Mouse (Mus musculus): ENCODE measurements around the gene Vtcn1.

The Vtcn1 gene

DNA sequence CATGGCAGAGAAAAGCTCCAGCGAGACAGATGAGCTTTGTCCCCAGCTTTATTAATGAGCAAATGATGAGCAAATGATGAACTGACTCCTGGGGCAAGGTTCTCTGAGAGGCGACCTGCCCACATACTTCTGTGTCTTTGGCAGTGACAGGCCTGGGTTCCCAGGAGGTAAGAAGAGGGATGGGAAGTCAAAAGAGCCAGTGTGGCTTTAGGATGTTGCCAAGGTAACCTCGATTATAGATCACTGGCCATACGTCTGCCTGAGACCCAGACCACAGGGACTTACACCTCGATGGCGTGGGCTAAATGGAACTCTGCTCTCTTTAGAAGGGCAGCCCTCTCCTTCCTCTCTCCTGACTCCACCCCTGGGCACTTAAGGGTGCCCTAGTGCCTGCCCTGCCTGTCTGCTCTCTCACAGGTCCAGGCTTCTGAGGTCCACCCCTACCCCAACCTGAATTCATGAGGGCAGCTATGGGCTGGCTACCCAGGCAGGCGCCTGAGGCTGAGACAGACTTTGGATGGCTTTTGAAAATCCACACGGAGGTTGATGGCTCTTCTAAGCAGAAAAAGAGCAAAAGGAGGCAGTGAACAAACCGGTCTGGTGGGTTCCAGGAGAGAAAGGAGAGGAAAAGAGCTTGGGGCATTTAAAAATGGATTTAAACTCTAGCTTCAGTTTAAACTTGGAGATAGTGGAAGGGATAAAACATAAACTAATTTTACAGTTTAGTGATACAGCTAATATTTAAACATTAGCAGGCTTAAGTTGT is 31.0 kb downstream of the Vtcn1 start:
- DNase-seq (ENCODE audit: low spot score) = no peak

DNA sequence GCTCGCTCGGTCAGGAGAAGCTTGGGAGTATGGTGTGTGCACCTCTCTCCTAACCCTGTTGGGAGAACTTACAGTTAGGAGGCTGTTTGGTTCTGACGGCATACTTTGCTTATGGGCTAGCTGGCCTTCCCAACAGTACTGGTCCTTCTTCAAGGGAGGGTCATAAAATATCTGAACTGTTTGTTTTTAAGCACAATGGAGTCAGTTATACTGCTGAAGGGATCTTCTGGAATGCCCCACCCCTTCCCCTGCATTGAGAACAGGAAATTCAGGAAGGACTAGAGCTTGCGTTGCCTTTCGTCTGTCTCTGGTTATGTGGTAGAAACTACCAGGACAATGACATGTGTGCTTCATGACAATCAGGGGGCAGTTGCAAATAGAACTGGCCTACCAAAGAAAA is 31.9 kb downstream of the Vtcn1 start:
- DNase-seq (ENCODE audit: low spot score) = no peak

GRCm38 (mm10) chr3:100858334-100859002 is 33.2 kb downstream of the Vtcn1 start:
- no peak for DNase-seq (ENCODE audit: low spot score)

- DNase-seq (ENCODE audit: low spot score) = no peak
Measured at GRCm38 (mm10) chr3:100861307-100862303, 36.3 kb downstream of the Vtcn1 start.

GRCm38 (mm10) chr3:100866946-100867345 is 41.7 kb downstream of the Vtcn1 start:
- DNase-seq (ENCODE audit: low spot score) = no peak

GRCm38 (mm10) chr3:100877057-100877456 is 51.8 kb downstream of the Vtcn1 start:
- no peak for DNase-seq (ENCODE audit: low spot score)

DNA sequence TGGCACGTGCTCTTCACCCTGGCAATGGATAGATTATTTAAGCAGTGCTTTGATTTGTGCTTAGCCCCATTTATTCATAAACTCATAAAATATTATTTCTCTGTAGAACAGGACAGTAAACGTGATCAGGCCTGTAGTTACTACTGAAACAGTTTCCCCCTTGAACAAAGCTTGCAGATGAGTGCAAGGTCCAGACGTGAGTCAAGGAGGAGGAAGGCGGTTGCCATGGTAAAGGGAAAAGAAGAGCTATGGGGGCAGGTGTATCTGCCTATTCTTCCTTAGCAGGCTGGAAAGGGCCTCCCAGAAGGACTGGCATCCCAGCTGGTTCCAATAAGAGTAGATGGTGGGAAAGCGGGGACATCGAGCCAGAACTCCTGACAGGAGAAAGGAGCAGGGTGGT is 56.1 kb downstream of the Vtcn1 start:
- no peak for DNase-seq (ENCODE audit: low spot score)

- no peak for DNase-seq (ENCODE audit: low spot score)
Measured at GRCm38 (mm10) chr3:100881843-100882634, 56.8 kb downstream of the Vtcn1 start.

- no peak for DNase-seq (ENCODE audit: low spot score)
Measured at GRCm38 (mm10) chr3:100889234-100889633, 64.0 kb downstream of the Vtcn1 start.

DNA sequence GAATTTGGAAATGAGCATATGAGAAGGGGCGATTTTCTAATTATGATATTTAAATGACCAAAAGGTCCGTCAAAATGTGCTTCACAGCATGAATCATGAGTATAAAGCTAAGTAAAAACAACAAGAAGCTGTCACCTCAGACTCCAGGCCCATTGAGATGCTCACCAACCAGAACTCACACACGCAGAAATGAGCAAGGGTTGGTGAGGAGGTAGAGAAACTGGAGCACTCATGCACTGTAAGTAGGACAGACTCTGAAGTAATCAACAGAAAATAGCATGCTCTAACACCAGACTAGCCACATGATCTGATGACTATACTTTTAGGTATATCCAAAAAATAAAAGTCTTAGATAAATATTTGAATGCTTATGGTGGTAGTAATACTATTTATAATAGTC is 65.1 kb downstream of the Vtcn1 start:
- DNase-seq (ENCODE audit: low spot score) = no peak

DNA sequence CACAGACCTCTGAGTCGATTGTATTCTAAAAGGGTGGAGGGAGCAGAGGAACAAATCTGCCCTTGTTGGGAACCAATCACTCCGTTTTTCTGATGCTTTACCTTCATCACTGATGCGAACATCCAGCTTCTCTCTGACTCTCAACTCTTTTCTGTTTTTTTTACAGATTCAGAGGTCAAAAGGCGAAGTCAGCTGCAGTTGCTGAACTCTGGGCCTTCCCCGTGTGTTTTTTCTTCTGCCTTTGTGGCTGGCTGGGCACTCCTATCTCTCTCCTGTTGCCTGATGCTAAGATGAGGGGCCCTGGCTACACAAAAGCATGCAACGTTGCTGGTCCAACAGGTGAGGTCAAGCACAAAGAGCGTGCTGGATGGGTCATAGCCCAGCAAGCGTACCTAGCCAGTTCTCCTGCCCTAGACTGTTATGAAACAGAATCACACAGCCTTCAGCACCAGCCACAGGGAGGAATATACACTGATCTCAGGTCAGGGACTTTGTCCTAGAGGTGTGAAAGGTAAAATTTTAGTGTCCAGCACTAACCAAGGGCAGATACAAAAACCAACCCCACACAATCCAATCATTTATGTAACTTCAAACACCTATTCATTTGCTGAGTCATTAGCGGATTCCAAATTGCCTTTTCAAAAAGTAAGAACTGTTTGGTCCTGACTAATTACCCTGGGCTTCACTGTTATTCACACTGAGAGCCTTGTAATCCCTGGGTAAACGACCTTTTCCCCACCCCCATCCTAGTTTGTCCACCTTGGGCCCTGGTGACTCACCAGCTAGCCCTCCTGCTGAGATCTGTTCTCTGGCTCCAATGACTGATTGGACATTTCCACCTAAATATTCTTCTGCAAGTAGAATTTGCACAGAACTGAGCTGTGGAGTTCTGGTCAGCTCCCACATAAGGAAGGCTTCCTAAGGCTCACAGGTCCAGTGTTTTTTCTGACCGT is 67.4 kb downstream of the Vtcn1 start:
- peak; percentile 65 for DNase-seq (ENCODE audit: low spot score)

- DNase-seq (ENCODE audit: low spot score) = no peak
Measured at GRCm38 (mm10) chr3:100895500-100895899, 70.2 kb downstream of the Vtcn1 start.

GRCm38 (mm10) chr3:100906128-100906527 is 80.9 kb downstream of the Vtcn1 start:
- no peak for DNase-seq (ENCODE audit: low spot score)

- DNase-seq (ENCODE audit: low spot score) = no peak
Measured at GRCm38 (mm10) chr3:100906916-100907315, 81.7 kb downstream of the Vtcn1 start.

GRCm38 (mm10) chr3:100908594-100908993 is 83.3 kb downstream of the Vtcn1 start:
- no peak for DNase-seq (ENCODE audit: low spot score)

GRCm38 (mm10) chr3:100910621-100911020 is 85.4 kb downstream of the Vtcn1 start:
- no peak for DNase-seq (ENCODE audit: low spot score)

GRCm38 (mm10) chr3:100911026-100911425 is 85.8 kb downstream of the Vtcn1 start:
- no peak for DNase-seq (ENCODE audit: low spot score)

DNA sequence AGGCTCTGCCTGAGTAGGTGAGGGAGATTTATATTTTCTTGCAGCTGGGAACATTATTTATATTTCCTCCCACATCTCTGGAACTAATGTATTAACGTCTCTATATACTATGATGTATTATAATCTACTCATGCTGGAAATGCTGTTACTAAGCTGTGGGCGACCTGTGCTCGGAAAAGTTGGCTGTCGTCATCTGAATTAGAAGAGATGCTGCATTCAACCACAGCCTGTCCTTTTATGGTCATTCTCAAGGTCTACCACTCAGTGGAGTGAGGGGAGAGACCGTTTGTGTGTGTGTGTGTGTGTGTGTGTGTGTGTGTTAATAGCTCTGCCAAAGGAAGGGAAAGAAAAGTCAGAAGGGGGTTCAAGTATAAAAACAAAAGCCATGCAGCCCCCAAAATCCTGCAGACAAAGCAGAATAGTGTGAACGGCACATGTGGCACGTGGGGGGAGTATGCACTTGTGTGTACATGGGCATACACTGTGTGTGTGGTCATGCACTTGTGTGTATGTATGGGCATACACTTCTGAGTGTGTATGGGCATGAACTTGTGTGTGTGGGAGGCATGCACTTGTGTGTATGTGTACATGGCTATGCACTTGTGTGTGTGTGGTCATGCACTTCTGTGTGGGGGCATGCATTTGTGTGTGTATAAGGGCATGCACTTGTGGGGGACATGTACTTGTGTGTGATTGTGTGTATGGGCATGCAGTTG is 86.4 kb downstream of the Vtcn1 start:
- no peak for DNase-seq (ENCODE audit: low spot score)

DNA sequence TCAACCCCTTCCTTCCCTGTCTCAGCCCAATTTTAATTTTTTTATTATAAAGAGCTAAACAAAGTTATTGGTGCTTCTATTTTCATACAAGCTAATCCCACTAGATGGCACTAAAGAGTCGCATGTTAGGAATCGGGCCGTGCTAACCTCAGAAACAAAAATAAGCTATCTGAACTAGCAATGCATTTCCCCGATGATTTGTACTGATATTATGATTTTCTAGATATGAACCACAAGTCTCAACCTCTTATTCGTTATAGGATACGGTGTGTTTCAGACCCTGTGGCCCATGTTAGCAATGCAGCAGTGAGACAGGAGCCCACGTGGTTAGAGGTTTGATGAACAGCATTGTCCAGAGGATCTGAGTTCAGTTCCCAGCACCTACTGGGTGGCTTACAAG is 91.6 kb downstream of the Vtcn1 start:
- DNase-seq (ENCODE audit: low spot score) = peak; percentile 22
